Mouse (Mus musculus) urinary bladder, postnatal 25 days (tissue): ENCODE measurements around the gene Adgra3.

Experiments
- DNase-seq: peaks from one replicate; pipeline ENCODE4 v3.0.0; 2022; ENCODE audit warnings: low spot score

Adgra3 gene

GRCm38 (mm10) chr5:50031763-50032272, 27.0 kb downstream of the Adgra3 start:
- DNase-seq = no peak

- no peak for DNase-seq
Measured at GRCm38 (mm10) chr5:50031288-50031687, 27.5 kb downstream of the Adgra3 start.

DNA sequence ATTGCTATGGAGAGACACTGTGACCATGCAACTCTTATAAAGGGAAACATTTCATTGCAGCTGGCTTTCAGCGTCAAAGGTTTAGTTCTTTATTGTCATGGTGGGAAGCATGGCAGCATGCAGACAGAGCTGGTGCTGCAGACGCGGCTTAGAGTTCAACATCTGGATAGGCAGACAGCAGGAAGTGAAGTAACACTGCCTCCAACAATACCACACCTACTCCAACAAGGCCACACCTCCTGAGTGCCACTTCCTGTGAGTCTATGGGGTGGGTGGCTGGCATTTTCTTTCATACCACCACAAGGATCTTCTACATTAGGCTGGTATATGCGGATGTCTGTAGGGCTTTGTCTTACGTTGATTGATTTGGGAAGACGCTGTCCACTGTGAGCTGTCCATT, 29.1 kb downstream of the Adgra3 start:
- DNase-seq = no peak

GRCm38 (mm10) chr5:50027561-50027960, 31.2 kb downstream of the Adgra3 start:
- DNase-seq = no peak

- DNase-seq = no peak
Measured at GRCm38 (mm10) chr5:50027001-50027400, 31.8 kb downstream of the Adgra3 start.

GRCm38 (mm10) chr5:50026148-50026547, 32.7 kb downstream of the Adgra3 start:
- DNase-seq = no peak

- DNase-seq = no peak
Measured at GRCm38 (mm10) chr5:50024097-50024496, 34.7 kb downstream of the Adgra3 start.

DNA sequence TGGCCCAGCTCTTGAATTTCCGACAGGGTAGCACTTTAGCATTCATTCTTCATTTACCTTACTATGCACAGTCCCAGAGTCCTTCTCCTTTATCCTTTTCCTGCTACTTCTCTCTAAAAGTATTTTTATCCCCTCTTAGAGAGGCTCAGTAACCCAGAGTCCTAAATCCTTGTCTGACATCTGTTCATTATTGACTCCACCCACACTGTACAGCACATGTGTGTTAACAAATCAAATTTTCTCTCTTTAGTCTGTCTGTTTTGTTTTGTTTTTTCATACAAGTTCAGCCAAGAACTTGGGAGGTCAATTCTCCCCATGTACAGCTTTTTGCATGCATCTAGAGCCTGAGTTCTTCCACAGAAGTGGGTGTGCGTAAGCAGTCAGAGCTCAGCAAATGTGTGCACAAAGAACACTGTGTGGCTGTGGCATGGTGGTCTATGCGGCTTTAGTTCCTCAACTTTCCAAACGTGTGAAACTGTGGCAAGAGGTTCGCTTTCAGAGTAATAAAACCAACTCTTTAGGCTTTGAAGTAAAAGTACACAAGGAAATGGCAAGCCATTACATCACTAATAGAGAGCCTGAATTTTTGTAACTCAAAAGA, 42.7 kb downstream of the Adgra3 start:
- no peak for DNase-seq

GRCm38 (mm10) chr5:50015147-50015697, 43.6 kb downstream of the Adgra3 start:
- DNase-seq = no peak

GRCm38 (mm10) chr5:50014658-50015057, 44.1 kb downstream of the Adgra3 start:
- DNase-seq = no peak

DNA sequence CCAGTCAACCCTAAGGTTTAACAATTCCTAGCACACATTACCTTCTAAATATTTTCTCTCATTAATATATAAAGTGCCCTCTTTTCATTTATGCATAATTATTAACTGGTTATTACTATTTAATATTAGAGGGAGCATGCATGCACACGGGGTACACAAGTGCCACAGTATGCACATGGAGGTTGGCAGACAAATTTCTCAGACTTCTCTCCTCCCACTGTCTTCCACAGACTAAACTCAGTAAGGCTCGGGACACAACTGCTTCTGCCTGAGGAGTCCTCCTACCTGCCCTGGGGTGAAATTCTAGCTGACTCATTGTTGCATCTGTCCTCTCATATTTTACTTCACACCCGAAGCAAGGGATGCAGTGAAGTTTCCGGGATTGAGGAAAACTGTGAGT, 44.8 kb downstream of the Adgra3 start:
- DNase-seq = no peak

GRCm38 (mm10) chr5:50008841-50009240, 50.0 kb downstream of the Adgra3 start:
- no peak for DNase-seq

DNA sequence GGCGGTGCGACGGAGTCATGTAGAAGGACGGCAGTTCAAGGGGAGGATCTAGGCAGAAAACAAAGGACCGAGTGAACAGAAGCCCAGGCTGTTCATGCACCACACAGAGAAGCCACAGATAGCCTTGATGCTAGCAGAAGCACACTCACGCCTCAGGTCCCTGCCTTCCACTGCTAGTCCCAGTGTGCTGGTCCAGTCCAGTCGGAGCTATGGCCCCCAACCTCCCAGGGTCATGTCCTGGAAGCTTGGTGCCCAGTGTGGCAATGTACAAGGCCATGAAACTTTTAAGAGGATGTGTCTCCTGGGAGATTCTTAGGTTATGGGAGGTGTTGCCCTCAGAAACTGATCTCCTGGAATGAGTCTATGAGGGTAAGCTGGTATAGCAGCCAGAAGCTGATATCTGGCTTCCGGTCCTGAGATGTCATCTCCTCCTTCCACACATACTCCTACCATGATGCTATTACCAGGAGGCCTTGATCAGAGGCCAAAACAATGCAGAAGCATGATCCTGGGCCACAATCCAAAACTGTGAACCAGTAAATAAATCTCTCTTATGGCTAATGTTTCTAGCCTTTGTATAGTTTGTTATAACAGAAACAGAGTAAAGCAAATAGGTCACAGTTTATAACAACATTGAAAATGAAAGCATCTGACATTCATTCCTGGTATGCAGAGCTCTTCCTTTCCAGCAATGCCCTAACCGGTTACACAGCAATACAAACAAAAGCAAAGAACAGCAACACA, 51.7 kb downstream of the Adgra3 start:
- no peak for DNase-seq

DNA sequence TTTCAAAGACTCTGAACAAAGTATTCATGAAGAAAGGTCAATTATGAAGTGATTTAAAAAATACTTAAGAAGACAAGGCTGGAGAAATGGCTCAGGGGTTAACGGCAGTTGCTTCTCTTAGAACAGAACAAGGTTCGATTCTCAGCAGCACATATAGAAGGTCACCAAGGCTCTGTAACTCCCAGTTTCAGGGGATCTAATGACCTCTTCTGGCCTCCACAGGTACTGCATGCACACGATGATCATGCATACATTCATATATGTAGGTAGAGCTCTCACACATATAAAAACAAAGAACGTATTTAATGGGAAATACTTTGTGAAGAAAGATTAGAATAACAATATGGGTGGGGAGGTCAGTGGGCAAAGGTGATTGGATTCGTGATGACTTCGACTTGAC, 56.5 kb downstream of the Adgra3 start:
- DNase-seq = no peak

- DNase-seq = no peak
Measured at GRCm38 (mm10) chr5:49999764-50000163, 59.0 kb downstream of the Adgra3 start.

DNA sequence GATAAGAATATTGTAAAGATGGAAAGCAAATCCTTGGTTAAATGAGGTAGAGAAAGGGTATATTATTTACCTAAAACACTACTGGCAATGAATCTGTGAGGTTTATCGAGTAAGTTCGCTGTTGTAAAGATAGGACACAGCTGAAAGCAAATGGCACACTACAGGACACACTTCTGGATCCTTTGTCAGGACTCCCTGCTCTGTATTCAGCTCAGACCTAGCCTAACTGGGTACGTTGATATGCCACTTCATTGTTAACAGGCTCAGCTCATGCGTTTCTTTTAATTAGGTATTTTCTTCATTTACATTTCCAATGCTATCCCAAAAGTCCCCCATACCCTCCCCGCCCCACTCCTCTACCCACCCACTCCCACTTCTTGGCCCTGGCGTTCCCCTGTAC, 61.8 kb downstream of the Adgra3 start:
- no peak for DNase-seq

DNA sequence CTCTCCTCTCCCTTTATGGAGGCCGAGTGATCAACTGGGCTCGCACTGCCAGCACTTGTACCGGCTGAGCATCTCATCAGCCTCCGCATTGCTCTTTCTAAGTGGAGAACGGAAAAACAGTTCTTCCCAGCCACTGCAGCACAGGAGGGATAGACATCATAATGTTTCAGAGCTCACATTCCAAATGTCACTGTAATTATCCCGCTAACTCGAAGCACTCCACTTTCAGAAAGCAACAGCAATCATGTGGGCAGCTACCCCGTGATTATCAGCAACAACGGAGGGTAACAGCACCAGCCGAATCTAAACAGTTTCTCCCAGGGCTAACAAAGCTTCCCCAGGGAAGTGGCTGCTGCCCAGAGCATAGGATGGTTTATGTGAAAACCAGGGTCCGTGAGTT, 62.3 kb downstream of the Adgra3 start:
- no peak for DNase-seq

DNA sequence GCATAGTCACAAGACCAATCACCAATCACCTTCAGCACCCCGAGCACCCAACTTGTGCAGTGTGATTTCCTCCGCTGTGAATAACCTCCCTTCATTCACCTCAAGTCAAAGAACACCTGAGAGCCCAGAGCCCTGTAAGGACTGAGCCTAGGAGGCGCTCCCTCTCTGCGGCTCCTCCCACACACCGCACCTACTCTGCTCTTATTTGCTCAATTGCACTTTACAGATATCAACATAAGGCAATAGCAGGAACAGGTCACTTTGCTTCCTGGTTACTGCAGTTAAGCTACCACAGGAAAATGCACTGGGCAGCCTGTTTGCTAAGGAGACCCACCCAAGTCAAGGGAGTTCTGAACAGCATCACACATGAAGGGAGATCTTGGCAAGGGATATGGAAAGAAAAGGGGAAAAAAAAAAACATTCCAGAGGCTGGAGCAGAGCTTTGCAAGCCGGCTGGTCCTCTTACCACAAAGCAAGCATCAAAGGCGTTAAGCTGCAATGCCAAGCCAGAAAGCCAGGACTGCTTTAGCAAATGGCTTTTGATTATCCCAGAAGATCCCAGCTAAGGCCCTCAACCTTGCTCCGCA, 68.0 kb downstream of the Adgra3 start:
- DNase-seq = no peak

- no peak for DNase-seq
Measured at GRCm38 (mm10) chr5:49988015-49988798, 70.6 kb downstream of the Adgra3 start.

DNA sequence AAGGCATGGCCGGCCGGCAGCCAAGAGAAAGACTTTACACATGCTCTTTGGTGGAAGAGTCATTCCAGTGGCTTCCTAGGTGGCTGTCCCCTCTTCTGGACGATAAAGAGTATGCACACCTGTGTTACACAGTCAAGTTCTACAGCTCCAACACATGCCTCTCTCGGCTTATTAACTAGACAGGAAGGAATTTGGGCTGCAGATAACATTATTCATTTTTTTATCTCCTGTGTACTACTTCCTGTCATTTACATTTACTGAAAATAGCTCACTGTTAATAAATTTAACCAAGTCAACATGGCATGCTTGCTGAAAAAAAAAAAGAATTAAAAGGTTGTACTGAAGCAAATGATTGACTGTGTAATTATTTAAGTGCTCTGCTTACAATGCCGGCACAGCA, 78.1 kb downstream of the Adgra3 start:
- no peak for DNase-seq

GRCm38 (mm10) chr5:49979246-49979645, 79.6 kb downstream of the Adgra3 start:
- DNase-seq = no peak

DNA sequence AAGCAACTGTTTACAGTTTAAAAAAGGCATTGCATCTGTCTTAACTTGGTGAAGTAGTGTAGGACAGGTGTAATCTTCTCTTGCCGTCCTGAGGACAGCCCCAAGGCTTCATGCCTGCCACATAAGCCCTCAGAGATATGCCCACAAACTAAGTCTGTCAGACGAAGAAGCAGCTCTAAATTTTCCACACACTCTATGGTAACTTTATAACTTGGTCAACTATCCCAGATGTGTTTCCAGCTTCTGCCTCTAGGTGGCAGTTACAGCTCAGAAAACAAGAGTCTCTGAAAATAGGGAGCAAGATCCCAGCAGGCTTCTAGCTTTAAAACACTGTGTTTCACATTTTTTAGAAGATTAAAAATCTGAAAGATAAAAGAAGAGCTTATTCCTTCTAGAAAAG, 82.8 kb downstream of the Adgra3 start:
- DNase-seq = peak; percentile 57
